Mouse (Mus musculus) embryonic facial prominence, embryonic 10.5 days (tissue): ENCODE results near the gene Hspa12b. TPM values are rescaled to one million over a fixed set of nuclear protein-coding genes. Genes with fewer than 3 reads are reported as not detected.

Experiments used
- DNase-seq: peaks from one replicate; pipeline ENCODE4 v3.0.0-alpha.2; 2017; ENCODE audit warnings: low spot score
- H3K27ac ChIP-seq: fragments of 300-500 bp; sonication (generic); replicated peaks from 2 replicates; pipeline ENCODE4 v1.5.1; 2016; ENCODE audit warnings: mild to moderate bottlenecking
- H3K27me3 ChIP-seq: fragments of 300-500 bp; sonication (generic); replicated peaks from 2 replicates; pipeline ENCODE4 v1.6.1; 2016; ENCODE audit warnings: low read depth, mild to moderate bottlenecking; ENCODE audit not compliant: poor library complexity, severe bottlenecking
- H3K36me3 ChIP-seq: fragments of 300-500 bp; sonication (generic); replicated peaks from 2 replicates; pipeline ENCODE4 v1.6.1; 2016; ENCODE audit warnings: mild to moderate bottlenecking, moderate library complexity
- H3K4me1 ChIP-seq: fragments of 300-500 bp; sonication (generic); 2 replicates; pipeline ENCODE4 v1.6.1; 2016
- H3K4me3 ChIP-seq: fragments of 300-500 bp; sonication (generic); 2 replicates; pipeline ENCODE4 v1.5.1; 2016; ENCODE audit warnings: mild to moderate bottlenecking, moderate library complexity
- H3K9me3 ChIP-seq: fragments of 300-500 bp; sonication (generic); 2 replicates; pipeline ENCODE4 v1.6.1; 2016; ENCODE audit warnings: mild to moderate bottlenecking
- WGBS: fragments of 180-500 bp; shearing (Covaris S2); methylation state at CpG from one replicate; pipeline ENCODE4 v1.1.7; 2016; 5-methylcytosine and 5-hydroxymethylcytosine counted together
- polyA plus RNA-seq: library from polyadenylated mRNA; unstranded; fragments of >200 nt; fragmentation: Nextera tagmentation; extraction: Ambion mirVana; gene quantifications from 2 replicates; pipeline ENCODE4 v1.2.1, GENCODE M21; 2016

The Hspa12b gene
- polyA plus RNA-seq, 1 experiment from 2014 or later = 14.1 TPM

- 67% methylated on average over 22 of the region's 22 CpGs for WGBS
- H3K4me3 ChIP-seq = no peak overlapping the region
- H3K4me1 ChIP-seq = peaks cover 29% of the 10 kb centered on the region
- H3K27me3 ChIP-seq = no peaks in the 10 kb centered on the region
- H3K9me3 ChIP-seq = no peaks in the 10 kb centered on the region
- DNase-seq = no peak
- no peak overlapping the region for H3K27ac ChIP-seq
- peaks cover 98% of the 10 kb centered on the region for H3K36me3 ChIP-seq
These were observed 16.1 kb downstream of the Hspa12b start for GRCm38 (mm10) chr2:131143007-131143780.

- peaks cover 98% of the 10 kb centered on the region for H3K36me3 ChIP-seq
- WGBS = 67% methylated on average over 13 of the region's 13 CpGs
- H3K27me3 ChIP-seq = no peaks in the 10 kb centered on the region
- peaks cover 21% of the 10 kb centered on the region for H3K4me1 ChIP-seq
- H3K9me3 ChIP-seq = no peaks in the 10 kb centered on the region
- no peak for DNase-seq
- no peak overlapping the region for H3K4me3 ChIP-seq
- H3K27ac ChIP-seq = no peak overlapping the region
These were observed 18.0 kb downstream of the Hspa12b start for GRCm38 (mm10) chr2:131145121-131145520.

GRCm38 (mm10) chr2:131145536-131145935, 18.5 kb downstream of the Hspa12b start:
- 86% methylated on average over 2 of the region's 2 CpGs for WGBS
- peaks cover 99% of the 10 kb centered on the region for H3K36me3 ChIP-seq

GRCm38 (mm10) chr2:131146193-131147042, 19.3 kb downstream of the Hspa12b start:
- Histone ChIP-seq H3K9me3 (no peaks in the 10 kb centered on the region), H3K27me3 (no peaks in the 10 kb centered on the region), H3K36me3 (peaks cover 99% of the 10 kb centered on the region), H3K4me1 (peaks cover 13% of the 10 kb centered on the region), H3K27ac (no peak overlapping the region; the same call in 1 of the 2 replicates), H3K4me3 (no peak overlapping the region)
- DNase-seq = no peak
- 89% methylated on average over 21 of the region's 21 CpGs for WGBS

More at GRCm38 (mm10) chr2:131145536-131145935, 18.5 kb downstream of the Hspa12b start:
- H3K4me3 ChIP-seq = no peak overlapping the region
- H3K27ac ChIP-seq = no peak overlapping the region
- no peaks in the 10 kb centered on the region for H3K27me3 ChIP-seq
- H3K4me1 ChIP-seq = peaks cover 19% of the 10 kb centered on the region
- DNase-seq = no peak
- no peaks in the 10 kb centered on the region for H3K9me3 ChIP-seq

- no peak overlapping the region; the same call in 1 of the 2 replicates for H3K27ac ChIP-seq
- H3K4me1 ChIP-seq = peaks cover 13% of the 10 kb centered on the region
- H3K36me3 ChIP-seq = peaks cover 99% of the 10 kb centered on the region
- H3K4me3 ChIP-seq = no peak overlapping the region
- DNase-seq = no peak
- H3K9me3 ChIP-seq = no peaks in the 10 kb centered on the region
- 94% methylated on average over 8 of the region's 8 CpGs for WGBS
- no peaks in the 10 kb centered on the region for H3K27me3 ChIP-seq
These were observed 19.9 kb downstream of the Hspa12b start for GRCm38 (mm10) chr2:131147043-131147365.

- 87% methylated on average over 8 of the region's 8 CpGs for WGBS
- H3K4me3 ChIP-seq = no peak overlapping the region
- no peaks in the 10 kb centered on the region for H3K9me3 ChIP-seq
- no peaks in the 10 kb centered on the region for H3K27me3 ChIP-seq
- no peak overlapping the region for H3K27ac ChIP-seq
- peaks cover 99% of the 10 kb centered on the region for H3K36me3 ChIP-seq
- H3K4me1 ChIP-seq = peaks cover 3% of the 10 kb centered on the region; the same call in 1 of the 2 replicates
- DNase-seq = no peak
These were observed 21.5 kb downstream of the Hspa12b start for GRCm38 (mm10) chr2:131148353-131149253.

- Histone ChIP-seq H3K9me3 (no peaks in the 10 kb centered on the region), H3K36me3 (peaks cover 98% of the 10 kb centered on the region), H3K27me3 (no peaks in the 10 kb centered on the region), H3K4me3 (no peak overlapping the region), H3K27ac (no peak overlapping the region), H3K4me1 (peaks cover 3% of the 10 kb centered on the region; the same call in 1 of the 2 replicates)
- no peak for DNase-seq
- 87% methylated on average over 3 of the region's 3 CpGs for WGBS
These were observed 22.1 kb downstream of the Hspa12b start for GRCm38 (mm10) chr2:131149254-131149578.

- Histone ChIP-seq H3K4me1 (peaks cover 1% of the 10 kb centered on the region), H3K27ac (no peak overlapping the region), H3K9me3 (no peaks in the 10 kb centered on the region), H3K27me3 (no peaks in the 10 kb centered on the region), H3K4me3 (no peak overlapping the region), H3K36me3 (peaks cover 87% of the 10 kb centered on the region)
- no peak for DNase-seq
- WGBS = 92% methylated on average over 7 of the region's 7 CpGs
These were observed 25.2 kb downstream of the Hspa12b start for GRCm38 (mm10) chr2:131152166-131152730.

- Histone ChIP-seq H3K9me3 (no peaks in the 10 kb centered on the region), H3K36me3 (peaks cover 69% of the 10 kb centered on the region), H3K27ac (no peak overlapping the region), H3K4me3 (no peak overlapping the region), H3K4me1 (peaks cover 19% of the 10 kb centered on the region), H3K27me3 (no peaks in the 10 kb centered on the region)
- WGBS = 91% methylated on average over 4 of the region's 4 CpGs
- DNase-seq = no peak
These were observed 27.0 kb downstream of the Hspa12b start for GRCm38 (mm10) chr2:131154036-131154435.

- no peaks in the 10 kb centered on the region; the same call in 1 of the 2 replicates for H3K27me3 ChIP-seq
- DNase-seq = no peak
- WGBS = 95% methylated on average over 7 of the region's 7 CpGs
- no peak overlapping the region for H3K27ac ChIP-seq
- H3K36me3 ChIP-seq = peaks cover 40% of the 10 kb centered on the region
- no peak overlapping the region for H3K4me3 ChIP-seq
- peaks cover 31% of the 10 kb centered on the region for H3K4me1 ChIP-seq
- no peaks in the 10 kb centered on the region for H3K9me3 ChIP-seq
These were observed 29.9 kb downstream of the Hspa12b start for GRCm38 (mm10) chr2:131156987-131157386.

GRCm38 (mm10) chr2:131159491-131159910, 32.4 kb downstream of the Hspa12b start:
- no peak for DNase-seq

More at GRCm38 (mm10) chr2:131159491-131159910, 32.4 kb downstream of the Hspa12b start:
- Histone ChIP-seq H3K27ac (peak overlapping the region; percentile 95), H3K9me3 (no peaks in the 10 kb centered on the region), H3K4me3 (peak overlapping the region; percentile 77), H3K36me3 (peaks cover 17% of the 10 kb centered on the region), H3K27me3 (no peaks in the 10 kb centered on the region; the same call in 1 of the 2 replicates), H3K4me1 (peaks cover 31% of the 10 kb centered on the region)
- under 1% methylated on average over 18 of the region's 18 CpGs for WGBS
